Mouse (Mus musculus) myocyte (in vitro differentiated cells): ENCODE data around the gene Rassf1.

Experiments used
- CEBPB ChIP-seq: IDR thresholded peaks from 2 replicates; pipeline ENCODE4 v1.6.1; 2011; ENCODE audit warnings: mild to moderate bottlenecking, moderate library complexity; ENCODE audit not compliant: poor library complexity, insufficient read depth, severe bottlenecking
- E2F4 ChIP-seq: IDR thresholded peaks from one replicate; pipeline ENCODE4 v1.6.1; 2011; ENCODE audit warnings: mild to moderate bottlenecking, control low read depth, moderate library complexity; ENCODE audit not compliant: insufficient read depth
- MAX ChIP-seq: IDR thresholded peaks from one replicate; pipeline ENCODE4 v1.6.1; 2011; ENCODE audit warnings: low read depth, mild to moderate bottlenecking, control low read depth
- MYOD1 ChIP-seq, 3 experiments: IDR thresholded peaks; one replicate each; pipeline ENCODE4 v1.6.1; 2011; ENCODE audit warnings: control low read depth in 2 of 3, low read depth in 2 of 3, mild to moderate bottlenecking in 2 of 3, moderate library complexity in 1 of 3; ENCODE audit not compliant: insufficient read length in 2 of 3, control insufficient read depth in 1 of 3
- POLR2A ChIP-seq: IDR thresholded peaks from one replicate; pipeline ENCODE4 v1.6.1; 2011; ENCODE audit warnings: low read depth, mild to moderate bottlenecking, control low read depth, moderate library complexity; ENCODE audit not compliant: insufficient read length
- POLR2AphosphoS2 ChIP-seq: IDR thresholded peaks from one replicate; pipeline ENCODE4 v1.6.1; 2011; ENCODE audit warnings: low read depth, control low read depth; ENCODE audit not compliant: insufficient read length
- REST ChIP-seq: IDR thresholded peaks from one replicate; pipeline ENCODE4 v1.6.1; 2011; ENCODE audit warnings: mild to moderate bottlenecking, control low read depth, moderate library complexity; ENCODE audit not compliant: insufficient read depth, insufficient read length
- SRF ChIP-seq: IDR thresholded peaks from one replicate; pipeline ENCODE4 v1.6.1; 2011; ENCODE audit warnings: low read depth; ENCODE audit not compliant: control insufficient read depth, insufficient read length
- TCF12 ChIP-seq: IDR thresholded peaks from one replicate; pipeline ENCODE4 v1.6.1; 2011; ENCODE audit warnings: mild to moderate bottlenecking, control low read depth; ENCODE audit not compliant: poor library complexity, insufficient read depth, severe bottlenecking
- USF1 ChIP-seq: IDR thresholded peaks from one replicate; pipeline ENCODE4 v1.6.1; 2011; ENCODE audit warnings: low read depth, mild to moderate bottlenecking, control low read depth, moderate library complexity

- TF ChIP-seq POLR2A (no peak), TCF12 (no peak), POLR2AphosphoS2 (no peak), E2F4 (no peak), MAX (no peak), USF1 (no peak), MYOD1 (IDR thresholded peaks at IDR 0.05; ENCODE audit: control insufficient read depth in 1 of 3, insufficient read length in 2 of 3, low read depth in 2 of 3) (no peak), CEBPB (no peak), REST (no peak), SRF (no peak)
Measured at GRCm38 (mm10) chr9:107586504-107586903, 35.1 kb downstream of the Rassf1 start.
